Mouse (Mus musculus): ENCODE data around the gene Ptpn5. TPM values are rescaled to one million over a fixed set of nuclear protein-coding genes. Genes with fewer than 3 reads are reported as not detected.
A peak's percentile ranks its signal among the peaks of the same experiment; 100 is the strongest.

The Ptpn5 gene
- total RNA-seq (2021) = not detected
- long read RNA-seq, experiment 1 = 0 reads
- long read RNA-seq, experiment 2 = 0 reads

DNA sequence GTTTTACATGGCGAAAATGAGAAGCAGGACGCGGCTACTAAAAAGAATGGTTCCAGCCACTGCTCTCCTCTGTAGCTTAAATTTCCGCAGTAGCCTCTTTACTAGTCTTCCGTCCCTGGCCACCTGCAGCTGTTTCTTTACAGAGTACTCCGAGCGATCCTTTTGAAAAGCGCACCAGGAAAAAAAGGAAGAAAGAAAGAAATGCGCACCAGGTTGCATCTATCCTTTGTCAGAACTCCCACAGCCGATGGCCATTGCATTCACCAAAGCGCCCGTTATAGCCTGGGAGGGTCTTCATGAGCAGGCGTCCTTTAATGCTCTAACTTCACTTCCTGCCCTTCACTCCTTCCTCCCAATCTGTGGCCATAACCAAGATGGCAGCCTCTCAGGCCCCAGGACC is at the start of gene Ptpn5:
Gene Ptpn5, minus strand, starts transcription at position 354 of the 400 bp plus-strand sequence.
- no peak for DNase-seq
- intact Hi-C loops (cut with DNase I) = no loop called here

GRCm38 (mm10) chr7:47170814-47171213 is 37.3 kb upstream of the Ptpn5 start:
- intact Hi-C loops (cut with DNase I) = no loop called here
- no peak for DNase-seq

GRCm38 (mm10) chr7:47165028-47165427 is 31.5 kb upstream of the Ptpn5 start:
- intact Hi-C loops (cut with DNase I) = no loop called here
- no peak for DNase-seq

GRCm38 (mm10) chr7:47163203-47163602 is 29.7 kb upstream of the Ptpn5 start:
- intact Hi-C loops (cut with DNase I) = no loop called here
- DNase-seq = no peak

GRCm38 (mm10) chr7:47158451-47158850 is 25.0 kb upstream of the Ptpn5 start:
- DNase-seq = no peak
- intact Hi-C loops (cut with DNase I) = no loop called here

DNA sequence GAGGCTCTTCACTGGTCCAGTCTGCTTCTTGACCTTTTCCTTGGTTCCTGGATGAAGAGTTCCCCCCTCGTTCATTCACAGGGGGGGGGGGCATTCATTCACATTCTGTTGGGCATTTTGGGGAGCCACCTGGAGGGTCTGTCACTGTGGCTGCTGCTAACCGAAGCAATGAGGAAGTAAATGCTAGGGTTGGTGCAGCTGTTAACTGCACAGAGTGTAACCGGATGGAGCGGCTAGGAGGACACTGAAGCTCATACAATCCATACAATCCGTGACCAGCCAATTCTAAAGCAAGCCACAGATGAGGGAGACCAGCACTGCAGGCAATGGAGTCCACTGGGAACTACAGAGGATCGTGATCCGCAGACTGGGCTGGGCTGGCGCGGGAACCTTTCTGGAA is 24.3 kb upstream of the Ptpn5 start:
- no peak for DNase-seq
- intact Hi-C loops (cut with DNase I) = no loop called here

GRCm38 (mm10) chr7:47155849-47156248 is 22.4 kb upstream of the Ptpn5 start:
- DNase-seq = no peak
- intact Hi-C loops (cut with DNase I) = no loop called here

GRCm38 (mm10) chr7:47155396-47155795 is 21.9 kb upstream of the Ptpn5 start:
- DNase-seq = no peak
- intact Hi-C loops (cut with DNase I) = no loop called here

- peak; percentile 22 to 57 for DNase-seq
- intact Hi-C loops (cut with DNase I) = loop anchor here (1.0 to 5.0 kb wide), 4 partner anchors 70 to 213 kb away; no protein-coding TSS in a partner anchor
Observed at GRCm38 (mm10) chr7:47150420-47151061, 17.1 kb upstream of the Ptpn5 start.

DNA sequence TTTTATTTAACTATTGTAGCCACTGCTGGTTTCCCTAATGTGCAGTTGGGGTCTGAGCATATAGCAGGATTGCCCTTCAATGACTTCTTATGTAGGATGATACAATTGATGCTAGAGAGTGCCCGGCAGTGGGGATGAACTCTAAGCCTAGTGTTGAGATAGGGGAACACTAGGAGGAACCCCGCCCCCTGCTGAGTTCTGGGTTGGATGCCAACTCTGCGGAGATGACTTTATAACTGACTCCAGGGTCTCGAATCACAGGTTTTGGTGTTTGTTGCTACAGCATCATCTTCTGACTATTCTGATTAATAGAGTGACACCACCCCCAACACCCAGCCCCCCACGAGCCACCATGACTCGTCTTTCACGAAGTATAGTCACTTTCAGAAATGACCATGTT is 14.8 kb upstream of the Ptpn5 start:
- intact Hi-C loops (cut with DNase I) = no loop called here
- DNase-seq = no peak

DNA sequence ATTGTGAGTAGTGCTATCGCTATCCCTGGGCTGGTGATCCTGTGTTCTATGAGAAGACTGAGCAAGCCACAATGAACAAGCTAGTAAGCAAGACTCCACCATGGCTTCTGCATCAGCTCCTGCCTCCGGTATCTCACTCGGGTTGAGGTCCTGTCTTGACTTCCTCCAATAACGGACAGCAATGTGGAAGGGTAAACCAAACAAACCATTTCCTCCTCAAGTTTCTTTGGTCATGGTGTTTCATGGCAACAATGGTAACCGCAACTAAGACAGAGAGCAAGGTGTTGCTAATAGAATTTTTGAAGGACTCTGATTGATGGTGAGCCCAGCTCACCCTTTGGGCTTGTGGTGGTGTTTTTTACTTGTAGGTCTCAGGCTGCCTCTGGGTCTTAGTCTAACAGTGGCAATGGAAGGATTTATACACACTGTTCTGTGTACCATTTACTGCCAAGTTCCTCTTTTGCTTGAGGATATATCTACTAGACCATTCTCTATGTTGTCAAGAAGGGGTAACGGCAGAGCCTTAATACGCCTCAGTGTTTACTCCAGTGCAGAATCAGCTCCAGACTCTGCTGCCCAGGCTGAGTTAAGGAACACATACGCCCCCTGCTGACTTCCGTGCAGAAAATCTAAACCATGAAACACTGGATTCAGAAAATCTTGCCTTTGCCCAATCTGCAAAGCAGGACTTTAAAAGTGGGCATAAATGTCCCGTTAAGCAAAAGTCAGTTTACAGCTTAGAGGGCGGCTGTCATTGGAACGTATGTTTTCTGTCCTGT is 12.7 kb upstream of the Ptpn5 start:
- peak; percentile 15 to 31 for DNase-seq
- intact Hi-C loops (cut with DNase I) = no loop called here

DNA sequence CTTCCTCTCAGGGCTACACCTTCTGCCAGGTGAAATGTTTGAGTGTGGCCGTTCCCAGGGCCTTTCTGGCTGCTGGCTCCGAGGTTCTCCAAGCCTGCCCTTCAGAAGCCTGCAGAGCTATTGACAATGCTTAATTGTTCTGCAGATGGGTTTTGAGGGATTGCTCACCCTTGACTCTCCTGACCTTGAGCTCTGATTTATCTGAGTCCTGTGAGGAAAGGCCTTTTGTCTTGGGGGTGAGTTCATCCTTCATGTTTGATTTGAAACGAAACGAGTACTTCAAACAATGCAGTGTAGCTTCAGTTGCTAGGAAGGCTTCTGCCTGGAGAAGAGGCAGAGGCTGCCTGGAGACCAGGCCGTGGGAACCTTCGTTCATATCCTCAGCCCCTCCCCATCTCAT is 10.8 kb upstream of the Ptpn5 start:
- no peak for DNase-seq
- intact Hi-C loops (cut with DNase I) = no loop called here

DNA sequence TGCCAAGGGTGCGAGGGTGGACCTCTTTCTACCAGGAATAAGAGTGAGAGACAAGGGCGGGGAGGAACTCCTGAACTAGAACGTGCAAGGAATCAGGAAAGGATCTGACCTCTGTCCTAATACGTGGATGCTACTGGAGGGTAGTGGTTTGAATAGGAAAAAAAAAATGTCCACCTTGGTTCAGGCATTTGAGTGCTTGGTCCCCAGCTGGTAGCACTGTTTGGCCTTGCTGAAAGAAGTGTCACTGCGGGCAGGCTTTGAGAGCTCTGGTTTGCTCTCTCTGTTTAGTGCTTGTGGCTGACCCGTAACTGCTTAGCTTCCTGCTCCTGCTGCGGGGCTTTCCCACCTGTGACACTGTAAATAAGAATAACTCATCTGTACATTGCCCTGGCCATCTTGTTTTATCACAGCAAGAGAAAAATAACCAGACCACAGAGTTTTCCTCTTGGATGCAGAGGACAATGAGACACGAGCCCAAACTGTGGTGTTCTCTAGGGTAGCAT is 6.4 kb upstream of the Ptpn5 start:
- intact Hi-C loops (cut with DNase I) = no loop called here
- DNase-seq = no peak

- no peak for DNase-seq
- intact Hi-C loops (cut with DNase I) = no loop called here
Observed at GRCm38 (mm10) chr7:47134570-47134969, 1.1 kb upstream of the Ptpn5 start.

- no peak for DNase-seq
- intact Hi-C loops (cut with DNase I) = no loop called here
Observed at GRCm38 (mm10) chr7:47132931-47133260, 588 bp downstream of the Ptpn5 start.

GRCm38 (mm10) chr7:47132180-47132930 is 1.1 kb downstream of the Ptpn5 start:
- no peak for DNase-seq
- intact Hi-C loops (cut with DNase I) = no loop called here

DNA sequence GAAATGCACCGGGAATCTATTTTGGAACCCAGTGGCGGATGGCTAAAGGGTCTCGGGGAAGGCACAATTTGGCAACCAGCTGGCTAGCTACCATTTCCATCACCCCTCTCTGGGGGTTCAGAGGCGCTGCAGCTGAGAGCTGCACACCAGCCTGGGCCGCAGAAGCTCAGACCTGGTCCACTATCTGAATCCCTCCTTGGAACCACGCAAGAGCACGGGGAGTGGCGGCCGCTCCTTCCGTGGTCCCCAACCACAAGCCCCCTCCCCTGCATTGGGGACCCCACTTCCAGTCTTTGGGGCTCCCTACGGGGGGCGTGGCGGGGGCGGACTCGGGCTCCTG is 1.7 kb downstream of the Ptpn5 start:
- intact Hi-C loops (cut with DNase I) = no loop called here
- no peak for DNase-seq

DNA sequence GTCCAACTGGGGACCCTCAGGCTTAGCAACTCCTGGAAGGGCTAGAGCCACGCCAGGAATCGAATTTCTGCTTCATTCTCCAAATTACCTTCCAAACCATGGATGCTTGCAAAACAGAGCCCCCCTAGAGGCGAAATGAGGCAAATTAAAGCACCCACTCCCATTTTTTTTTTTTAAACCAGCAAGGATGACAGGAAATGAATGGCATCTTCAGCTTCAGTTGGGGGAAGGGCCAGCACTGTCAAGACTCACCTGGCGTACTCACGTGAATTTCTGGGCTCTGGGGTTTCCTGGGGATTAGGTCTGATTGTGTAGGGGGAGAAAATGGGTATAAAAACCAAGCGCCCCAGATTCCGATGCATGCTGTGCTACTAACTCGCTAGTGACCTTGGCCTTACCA is 2.2 kb downstream of the Ptpn5 start:
- intact Hi-C loops (cut with DNase I) = no loop called here

DNA sequence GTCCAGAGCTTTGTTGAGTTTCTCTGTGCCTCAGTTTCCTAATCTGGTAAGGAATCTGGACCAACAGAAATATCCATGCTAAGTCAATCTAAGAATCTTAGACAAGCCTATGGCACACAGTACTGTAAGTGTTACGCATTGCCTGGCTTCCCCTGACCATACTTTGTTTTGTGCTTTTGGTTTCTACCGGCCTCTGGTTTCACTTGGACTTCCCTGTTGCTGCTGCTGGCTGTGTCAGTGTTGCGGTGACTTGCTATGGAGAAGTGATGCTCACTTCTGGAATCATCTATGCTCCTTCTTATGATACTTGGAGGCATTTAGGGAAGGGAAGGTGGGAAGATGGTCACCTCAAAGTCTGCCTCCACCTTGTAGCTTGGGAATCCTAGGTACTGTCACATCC is 11.5 kb downstream of the Ptpn5 start:
- DNase-seq = no peak
- intact Hi-C loops (cut with DNase I) = no loop called here

More for the DNA sequence above, 2.2 kb downstream of the Ptpn5 start:
- no peak for DNase-seq

GRCm38 (mm10) chr7:47116666-47117065 is 16.8 kb downstream of the Ptpn5 start:
- intact Hi-C loops (cut with DNase I) = no loop called here

GRCm38 (mm10) chr7:47115491-47115890 is 18.0 kb downstream of the Ptpn5 start:
- DNase-seq = no peak
- intact Hi-C loops (cut with DNase I) = no loop called here

More at GRCm38 (mm10) chr7:47116666-47117065, 16.8 kb downstream of the Ptpn5 start:
- no peak for DNase-seq
